Mouse (Mus musculus) lung, embryonic 16.5 days (tissue): ENCODE measurements around the gene Flt3l. TPM values are rescaled to one million over a fixed set of nuclear protein-coding genes. Genes with fewer than 3 reads are reported as not detected.

Source experiments
- ATAC-seq: fragments of 200-750 bp; cut with Nextera tagmentation; 2 replicates; pipeline ENCODE4 v1.8.0; 2017; ENCODE audit warnings: low read depth, mild to moderate bottlenecking, moderate library complexity
- H3K27ac ChIP-seq: fragments of 300-500 bp; sonication (generic); 2 replicates; pipeline ENCODE4 v1.5.1; 2014; ENCODE audit warnings: mild to moderate bottlenecking, control low read depth, low read length
- H3K27me3 ChIP-seq: fragments of 300-500 bp; sonication (generic); 2 replicates; pipeline ENCODE4 v1.6.1; 2014; ENCODE audit warnings: low read depth, low read length, mixed read lengths; ENCODE audit not compliant: control insufficient read depth, insufficient read depth
- H3K36me3 ChIP-seq: fragments of 300-500 bp; sonication (generic); 2 replicates; pipeline ENCODE4 v1.6.1; 2014; ENCODE audit warnings: low read length; ENCODE audit not compliant: control insufficient read depth, insufficient read depth
- H3K4me1 ChIP-seq: fragments of 300-500 bp; sonication (generic); replicated peaks from 2 replicates; pipeline ENCODE4 v1.6.1; 2014; ENCODE audit warnings: low read length, mixed read lengths; ENCODE audit not compliant: control insufficient read depth, insufficient read depth
- H3K4me2 ChIP-seq: fragments of 300-500 bp; sonication (generic); 2 replicates; pipeline ENCODE4 v1.6.1; 2014; ENCODE audit warnings: low read depth, low read length, control low read depth
- H3K4me3 ChIP-seq: fragments of 300-500 bp; sonication (generic); 2 replicates; pipeline ENCODE4 v1.5.1; 2014; ENCODE audit warnings: mild to moderate bottlenecking, low read length, control low read depth
- H3K9ac ChIP-seq: fragments of 300-500 bp; sonication (generic); 2 replicates; pipeline ENCODE4 v1.6.1; 2014; ENCODE audit warnings: low read length, control low read depth
- H3K9me3 ChIP-seq: fragments of 300-500 bp; sonication (generic); 2 replicates; pipeline ENCODE4 v1.6.1; 2016; ENCODE audit warnings: low read length; ENCODE audit not compliant: control insufficient read depth
- WGBS: fragments of 180-500 bp; shearing (Covaris S2); extraction: QIAGEN DNeasy Blood & Tissue Kit; methylation state at CpG from one replicate; pipeline ENCODE4 v1.1.7; 2014; 5-methylcytosine and 5-hydroxymethylcytosine counted together
- polyA plus RNA-seq: library from polyadenylated mRNA; unstranded; fragments of >200 nt; fragmentation: Nextera tagmentation; extraction: Ambion mirVana; gene quantifications from 2 replicates; pipeline ENCODE4 v1.2.1, GENCODE M21; 2015

Gene Flt3l
- polyA plus RNA-seq, 1 experiment from 2014 or later, result 2.4 TPM

DNA sequence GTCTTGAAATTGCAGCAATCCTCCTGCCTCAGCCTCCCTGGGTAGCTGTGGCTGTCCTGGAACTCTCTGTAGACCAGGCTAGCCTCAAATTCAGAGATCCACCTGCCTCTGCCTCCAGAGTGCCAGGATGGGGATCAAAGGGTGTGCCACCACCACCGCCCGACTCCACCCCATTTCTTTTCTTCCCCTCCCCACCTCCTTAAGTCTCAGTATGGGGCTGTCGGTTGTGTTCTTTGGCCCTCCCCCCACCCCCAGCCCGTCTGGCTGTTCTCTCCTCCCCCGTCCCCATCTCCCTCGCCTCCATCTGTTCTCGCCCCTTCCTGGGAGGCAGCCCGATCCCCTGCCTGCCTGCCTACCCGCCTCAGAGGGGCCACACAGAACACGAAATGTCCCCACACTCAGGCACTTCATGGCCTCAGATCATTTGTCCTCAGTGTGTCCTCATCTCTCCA lies 30.7 kb upstream of the Flt3l start:
- ATAC-seq, result no peak
- H3K4me1 ChIP-seq, result peaks cover 6% of the 10 kb centered on the region
- H3K9me3 ChIP-seq, result peaks cover 17% of the 10 kb centered on the region
- no peak overlapping the region for H3K27ac ChIP-seq
- H3K36me3 ChIP-seq, result no peaks in the 10 kb centered on the region
- no peak overlapping the region for H3K4me2 ChIP-seq
- no peak overlapping the region for H3K4me3 ChIP-seq
- peaks cover 83% of the 10 kb centered on the region for H3K27me3 ChIP-seq
- 30% methylated on average over 10 of the region's 10 CpGs for WGBS
- no peak overlapping the region for H3K9ac ChIP-seq

- peaks cover 17% of the 10 kb centered on the region for H3K9me3 ChIP-seq
- no peak overlapping the region for H3K4me2 ChIP-seq
- peaks cover 79% of the 10 kb centered on the region for H3K27me3 ChIP-seq
- 40% methylated on average over 11 of the region's 11 CpGs for WGBS
- no peak for ATAC-seq
- H3K4me1 ChIP-seq, result peaks cover 6% of the 10 kb centered on the region
- H3K4me3 ChIP-seq, result no peak overlapping the region
- H3K36me3 ChIP-seq, result no peaks in the 10 kb centered on the region
- H3K27ac ChIP-seq, result no peak overlapping the region
- H3K9ac ChIP-seq, result no peak overlapping the region
Measured at GRCm38 (mm10) chr7:45165701-45166100, 29.5 kb upstream of the Flt3l start.

- H3K9ac ChIP-seq, result no peak overlapping the region
- H3K27ac ChIP-seq, result no peak overlapping the region
- H3K36me3 ChIP-seq, result peaks cover 2% of the 10 kb centered on the region; the same call in 1 of the 2 replicates
- peaks cover 9% of the 10 kb centered on the region for H3K9me3 ChIP-seq
- H3K4me2 ChIP-seq, result no peak overlapping the region
- peaks cover 75% of the 10 kb centered on the region for H3K27me3 ChIP-seq
- WGBS, result 57% methylated on average over 5 of the region's 5 CpGs
- ATAC-seq, result no peak
- H3K4me1 ChIP-seq, result peaks cover 6% of the 10 kb centered on the region
- H3K4me3 ChIP-seq, result no peak overlapping the region
Measured at GRCm38 (mm10) chr7:45164833-45165232, 28.6 kb upstream of the Flt3l start.

DNA sequence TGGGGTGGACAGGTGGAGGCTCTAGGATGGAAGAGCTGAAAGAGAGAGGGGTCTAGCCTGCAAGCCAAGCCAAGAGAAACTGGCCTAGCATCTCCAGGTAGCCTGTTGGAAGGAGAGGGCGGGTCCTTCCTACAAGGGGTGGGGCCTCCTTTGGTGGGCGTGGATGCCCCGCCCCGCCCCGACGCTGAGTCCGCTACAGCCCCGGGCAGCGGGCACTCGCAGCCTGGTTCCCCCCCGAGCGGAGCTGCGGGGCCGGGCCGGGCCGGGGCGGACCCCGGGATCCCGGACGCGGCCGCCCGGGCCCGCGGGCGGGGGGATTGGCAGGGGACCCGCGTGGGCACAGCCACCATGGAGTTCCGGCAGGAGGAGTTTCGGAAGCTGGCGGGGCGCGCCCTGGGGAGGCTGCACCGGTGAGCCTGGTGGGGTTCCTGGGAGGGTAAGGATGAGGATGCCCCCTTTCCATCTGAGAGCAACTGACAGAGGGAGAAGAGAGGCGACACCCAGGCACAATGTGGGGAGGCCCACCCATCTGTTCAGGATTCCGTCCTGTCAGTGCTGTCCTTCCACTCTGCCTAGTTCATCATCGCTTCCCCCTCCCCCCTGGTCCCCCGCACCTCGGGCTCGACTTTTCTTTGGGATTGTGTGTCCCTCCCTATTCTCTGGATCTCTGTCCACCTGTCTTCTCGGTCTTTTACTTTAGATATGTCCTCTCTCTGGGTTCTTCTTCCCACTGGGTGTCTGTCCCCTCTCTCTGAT lies 27.7 kb upstream of the Flt3l start, which contains the start of gene Slc17a7:
Slc17a7 (plus strand) TSS at position 215 of the 756 bp plus-strand sequence.
- H3K36me3 ChIP-seq, result peaks cover 9% of the 10 kb centered on the region; the same call in 1 of the 2 replicates
- WGBS, result 1% methylated on average over 37 of the region's 41 CpGs
- peaks cover 66% of the 10 kb centered on the region for H3K27me3 ChIP-seq
- peak within 1 kb of the TSS; percentile 71 for H3K4me2 ChIP-seq
- H3K27ac ChIP-seq, result no peak within 1 kb of the TSS
- H3K4me3 ChIP-seq, result peak within 1 kb of the TSS; percentile 51
- H3K9ac ChIP-seq, result peak within 1 kb of the TSS; percentile 65
- H3K9me3 ChIP-seq, result peaks cover 2% of the 10 kb centered on the region; the same call in 1 of the 2 replicates
- H3K4me1 ChIP-seq, result peaks cover 6% of the 10 kb centered on the region
- 0 out of 2 replicates have a peak, but pooled peaks have one; percentile 9 for ATAC-seq

DNA sequence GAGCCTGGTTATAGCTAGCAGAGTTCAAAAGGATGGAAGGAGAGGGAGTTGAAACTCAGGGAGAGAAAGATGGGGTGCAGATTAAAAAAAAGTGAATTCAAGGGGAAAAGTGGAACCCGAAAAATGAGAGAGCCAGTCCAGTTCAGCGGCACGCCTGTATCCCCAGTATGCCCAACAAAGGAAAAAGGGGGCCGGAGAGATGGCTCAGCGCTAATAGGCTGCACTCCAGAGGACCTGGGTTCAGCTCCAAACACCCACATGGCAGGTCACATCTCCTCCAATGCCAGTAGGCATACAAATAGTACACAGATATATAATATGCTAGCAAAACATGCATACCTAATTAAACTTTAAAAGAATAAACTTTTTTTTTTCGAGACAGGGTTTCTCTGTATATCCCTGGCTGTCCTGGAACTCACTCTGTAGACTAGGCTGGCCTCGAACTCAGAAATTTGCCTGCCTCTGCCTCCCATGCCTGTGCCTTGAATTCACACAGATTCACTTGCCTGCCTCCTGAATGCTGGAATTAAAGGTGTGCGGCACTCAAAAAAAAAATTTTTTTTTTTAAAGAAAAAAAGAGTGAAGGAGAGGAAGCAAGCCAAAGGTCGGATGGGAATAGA lies 26.9 kb upstream of the Flt3l start:
- Histone ChIP-seq H3K9me3 (no peaks in the 10 kb centered on the region), H3K27ac (no peak overlapping the region), H3K4me1 (peaks cover 6% of the 10 kb centered on the region), H3K4me2 (no peak overlapping the region), H3K9ac (no peak overlapping the region), H3K36me3 (peaks cover 9% of the 10 kb centered on the region; the same call in 1 of the 2 replicates), H3K27me3 (peaks cover 58% of the 10 kb centered on the region), H3K4me3 (no peak overlapping the region)
- 69% methylated on average over 9 of the region's 9 CpGs for WGBS
- ATAC-seq, result no peak

DNA sequence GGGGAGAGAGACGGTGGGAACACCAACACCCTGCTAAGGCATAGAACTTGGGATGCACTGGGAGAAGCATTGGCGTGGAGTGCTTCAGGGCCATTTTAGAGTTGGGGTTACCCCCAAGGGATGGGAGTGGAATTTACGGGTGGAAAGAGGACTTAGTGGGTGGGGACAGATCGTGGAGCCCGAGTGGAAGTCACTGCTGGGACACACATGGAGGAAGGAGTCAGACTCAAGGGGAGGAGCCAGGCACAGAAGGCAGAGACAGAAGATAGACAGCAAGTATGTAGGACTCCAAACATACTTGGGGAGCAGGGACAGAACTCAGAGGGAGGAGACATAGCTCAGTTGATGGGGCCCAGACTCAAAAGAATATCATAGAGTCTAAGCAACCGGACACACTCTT lies 26.3 kb upstream of the Flt3l start:
- Histone ChIP-seq H3K4me1 (peaks cover 6% of the 10 kb centered on the region), H3K4me2 (peak overlapping the region; percentile 87), H3K9me3 (no peaks in the 10 kb centered on the region), H3K9ac (peak overlapping the region; percentile 56), H3K4me3 (peak overlapping the region; percentile 53), H3K27me3 (peaks cover 52% of the 10 kb centered on the region), H3K27ac (no peak overlapping the region), H3K36me3 (peaks cover 9% of the 10 kb centered on the region; the same call in 1 of the 2 replicates)
- ATAC-seq, result no peak; the same call in 1 of the 2 replicates
- WGBS, result 19% methylated on average over 6 of the region's 6 CpGs

- 4% methylated on average over 35 of the region's 35 CpGs for WGBS
- peaks cover 45% of the 10 kb centered on the region for H3K27me3 ChIP-seq
- H3K9ac ChIP-seq, result peak overlapping the region; percentile 56
- peak overlapping the region; percentile 53 for H3K4me3 ChIP-seq
- peak overlapping the region; percentile 87 for H3K4me2 ChIP-seq
- H3K4me1 ChIP-seq, result peaks cover 6% of the 10 kb centered on the region
- peak; percentile 93 for ATAC-seq
- H3K36me3 ChIP-seq, result peaks cover 9% of the 10 kb centered on the region; the same call in 1 of the 2 replicates
- no peaks in the 10 kb centered on the region for H3K9me3 ChIP-seq
- H3K27ac ChIP-seq, result no peak overlapping the region
Measured at GRCm38 (mm10) chr7:45161612-45162473, 25.6 kb upstream of the Flt3l start.

DNA sequence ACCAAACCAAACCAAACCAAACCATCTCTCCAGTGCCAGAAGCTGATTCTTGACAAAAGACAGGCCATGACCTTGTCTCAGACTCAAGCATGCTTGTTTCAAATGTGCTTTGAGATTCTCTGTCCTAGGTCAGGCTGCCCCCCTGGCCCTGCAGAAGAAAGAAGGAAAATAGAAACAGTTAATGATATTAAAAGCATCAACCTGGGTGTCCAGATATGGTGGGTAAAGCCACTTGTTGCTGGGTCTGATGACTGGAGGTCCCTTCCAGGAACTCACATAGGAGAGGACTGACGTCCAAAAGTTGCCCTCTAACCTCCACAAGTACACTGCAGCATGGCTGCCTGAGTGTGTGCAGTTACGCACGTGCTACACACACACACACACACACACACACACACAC lies 24.6 kb upstream of the Flt3l start:
- H3K4me2 ChIP-seq, result no peak overlapping the region
- no peak overlapping the region for H3K9ac ChIP-seq
- H3K4me3 ChIP-seq, result no peak overlapping the region
- WGBS, result 87% methylated on average over 3 of the region's 3 CpGs
- H3K27ac ChIP-seq, result no peak overlapping the region
- no peaks in the 10 kb centered on the region for H3K9me3 ChIP-seq
- no peak for ATAC-seq
- H3K4me1 ChIP-seq, result peaks cover 6% of the 10 kb centered on the region
- peaks cover 35% of the 10 kb centered on the region for H3K27me3 ChIP-seq
- peaks cover 9% of the 10 kb centered on the region; the same call in 1 of the 2 replicates for H3K36me3 ChIP-seq
